Mouse (Mus musculus): ENCODE data around the gene Mindy4b-ps. TPM values are rescaled to one million over a fixed set of nuclear protein-coding genes. Genes with fewer than 3 reads are reported as not detected.

The Mindy4b-ps gene
- total and polyA plus RNA-seq, 2 experiments from 2014 or later: 0.05 to 0.15 TPM

DNA sequence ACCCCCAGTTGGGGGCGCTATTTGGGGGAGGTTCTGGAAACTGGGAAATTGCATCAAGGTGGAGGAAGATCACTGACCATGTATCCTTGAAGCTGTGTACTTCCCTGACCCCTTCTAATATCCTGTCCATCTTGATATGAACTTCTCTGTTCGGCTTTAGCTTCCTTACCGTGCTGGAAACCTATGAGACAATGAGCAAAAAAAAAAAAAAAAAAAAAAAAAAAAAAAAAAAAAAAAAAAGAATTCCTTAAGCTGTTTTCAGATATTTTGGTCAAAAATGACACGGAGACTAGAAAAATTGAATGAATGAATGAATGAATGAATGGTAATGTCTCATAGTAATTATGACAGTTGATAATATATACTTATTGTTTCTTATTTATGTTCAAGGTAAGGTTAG lies 35.6 kb downstream of the Mindy4b-ps start:
- H3K9me3 ChIP-seq (ENCODE audit: low read length): no peaks in the 10 kb centered on the region
- no peaks in the 10 kb centered on the region for H3K4me1 ChIP-seq (ENCODE audit: insufficient read depth)
- H3K36me3 ChIP-seq (ENCODE audit: insufficient read depth): no peaks in the 10 kb centered on the region
- no peak for ATAC-seq
- H3K27me3 ChIP-seq (ENCODE audit: insufficient read depth, low read length): no peaks in the 10 kb centered on the region
- TF ChIP-seq CTCF (IDR thresholded peaks at IDR 0.05; ENCODE audit: low read depth): no peak
- DNase-seq: no peak
- no peak overlapping the region for H3K4me2 ChIP-seq (ENCODE audit: low read depth)
- H3K9ac ChIP-seq: no peak overlapping the region
- H3K27ac ChIP-seq (ENCODE audit: low read depth, low read length): no peak overlapping the region
- 77% methylated on average over 4 of the region's 4 CpGs for WGBS
- H3K4me3 ChIP-seq (ENCODE audit: low read depth, low read length): no peak overlapping the region

DNA sequence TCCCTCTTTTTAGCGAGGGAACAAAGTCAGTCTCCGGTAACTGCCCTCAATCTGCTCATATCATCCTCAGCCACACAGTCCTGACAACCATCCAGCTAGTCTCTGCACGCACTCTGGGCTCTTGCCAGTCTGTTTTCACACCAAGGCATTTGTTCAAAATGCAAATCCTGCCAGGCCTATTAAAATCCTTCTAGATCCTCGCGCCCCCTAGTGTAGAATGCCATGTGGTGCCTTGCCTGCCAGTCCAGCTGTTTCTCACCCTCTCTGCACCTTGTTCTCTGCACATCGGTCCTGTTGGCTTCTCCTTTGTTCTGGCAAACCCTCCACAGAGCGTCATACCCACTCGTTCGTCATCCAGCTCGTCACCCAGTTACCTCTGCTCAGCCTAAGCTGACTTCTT lies 36.2 kb downstream of the Mindy4b-ps start:
- no peaks in the 10 kb centered on the region for H3K27me3 ChIP-seq (ENCODE audit: insufficient read depth, low read length)
- no peaks in the 10 kb centered on the region for H3K4me1 ChIP-seq (ENCODE audit: insufficient read depth)
- no peak overlapping the region for H3K9ac ChIP-seq
- DNase-seq (peak; percentile 82), ATAC-seq (peak; percentile 75)
- no peaks in the 10 kb centered on the region for H3K36me3 ChIP-seq (ENCODE audit: insufficient read depth)
- no peaks in the 10 kb centered on the region for H3K9me3 ChIP-seq (ENCODE audit: low read length)
- H3K4me2 ChIP-seq (ENCODE audit: low read depth): peak overlapping the region; percentile 6; the same call in 1 of the 2 replicates
- no peak overlapping the region for H3K27ac ChIP-seq (ENCODE audit: low read depth, low read length)
- no peak overlapping the region for H3K4me3 ChIP-seq (ENCODE audit: low read depth, low read length)
- peak; percentile 67 for TF ChIP-seq CTCF (IDR thresholded peaks at IDR 0.05; ENCODE audit: low read depth)
- 16% methylated on average over 10 of the region's 10 CpGs for WGBS

DNA sequence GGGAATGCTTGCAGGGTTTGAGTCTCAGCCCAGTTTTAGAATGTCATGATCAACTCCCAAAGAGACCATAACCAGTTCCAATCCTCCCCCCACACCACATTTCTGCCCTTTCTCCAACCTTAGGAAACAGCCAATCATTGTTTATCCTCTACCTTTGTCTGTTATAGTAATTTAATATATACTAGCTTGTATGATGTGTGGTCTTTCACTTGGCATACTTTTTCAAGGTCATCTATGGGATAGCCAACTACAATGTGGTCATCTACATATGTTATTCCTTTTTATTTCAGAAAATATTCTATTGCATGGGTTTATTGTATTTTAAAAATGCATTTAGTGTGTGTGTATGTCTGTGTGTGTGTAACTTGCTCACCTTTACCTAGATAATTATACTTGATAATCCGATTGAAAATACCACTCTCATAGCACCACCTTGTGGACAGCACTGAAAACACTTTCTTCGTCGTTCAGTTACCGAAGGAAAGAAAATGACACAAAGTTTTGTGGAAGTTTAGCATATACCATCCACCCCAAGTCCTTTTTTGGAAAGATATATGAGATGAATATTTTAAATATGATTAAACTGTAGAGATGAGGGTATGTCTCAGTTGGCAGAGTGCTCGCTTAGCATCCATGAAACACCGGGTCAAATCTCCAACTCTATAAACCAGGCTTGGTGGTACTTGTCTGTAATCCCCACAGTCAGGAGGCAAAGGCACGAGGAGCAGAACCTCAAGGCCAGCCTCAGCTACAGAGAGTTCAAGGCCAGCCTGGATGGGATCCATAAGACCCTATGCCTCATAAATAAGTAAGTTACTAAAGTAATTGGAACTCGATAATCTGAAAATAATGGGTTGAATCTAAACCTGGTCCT lies 37.7 kb downstream of the Mindy4b-ps start:
- Histone ChIP-seq H3K27me3 (ENCODE audit: insufficient read depth, low read length) (no peaks in the 10 kb centered on the region), H3K4me2 (ENCODE audit: low read depth) (no peak overlapping the region), H3K4me3 (ENCODE audit: low read depth, low read length) (no peak overlapping the region), H3K9me3 (ENCODE audit: low read length) (no peaks in the 10 kb centered on the region), H3K4me1 (ENCODE audit: insufficient read depth) (no peaks in the 10 kb centered on the region), H3K27ac (ENCODE audit: low read depth, low read length) (no peak overlapping the region), H3K9ac (no peak overlapping the region), H3K36me3 (ENCODE audit: insufficient read depth) (no peaks in the 10 kb centered on the region)
- ATAC-seq (0 out of 2 replicates have a peak, but pooled peaks have one; percentile 42), DNase-seq (peak; percentile 64)
- 36% methylated on average over 8 of the region's 8 CpGs for WGBS
- peak; percentile 74 for TF ChIP-seq CTCF (IDR thresholded peaks at IDR 0.05; ENCODE audit: low read depth)

DNA sequence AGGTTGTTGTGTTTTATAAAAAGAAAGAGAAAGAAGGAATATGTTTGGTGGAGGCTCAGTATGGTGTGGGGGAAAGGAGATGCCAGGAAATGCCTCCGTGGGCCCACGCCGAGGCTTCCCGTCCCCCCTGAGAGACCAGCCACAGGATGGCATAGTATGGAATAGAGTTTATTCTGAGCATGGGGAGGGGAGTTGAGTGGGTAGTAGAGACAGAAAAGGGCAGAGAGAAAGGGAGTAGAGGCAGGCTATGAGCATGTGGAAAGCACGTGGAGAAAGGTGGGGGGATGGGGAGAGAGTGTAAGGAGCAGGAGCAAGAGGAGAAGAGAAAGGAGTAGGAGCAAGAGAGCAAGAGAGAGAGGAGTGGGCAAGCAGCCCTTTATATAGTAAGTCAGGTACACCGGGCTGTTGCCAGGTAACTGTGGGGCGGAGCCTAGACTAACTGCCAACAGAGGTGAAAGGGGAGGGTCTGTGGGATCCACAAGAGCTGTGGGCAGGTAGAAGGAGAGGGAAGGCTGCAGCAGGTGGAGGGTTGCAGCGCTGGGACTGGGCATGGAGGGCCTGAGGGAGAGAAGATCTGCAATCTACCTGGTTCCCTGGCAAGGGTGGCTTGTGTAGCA lies 38.4 kb downstream of the Mindy4b-ps start:
- Histone ChIP-seq H3K27ac (ENCODE audit: low read depth, low read length) (no peak overlapping the region), H3K27me3 (ENCODE audit: insufficient read depth, low read length) (no peaks in the 10 kb centered on the region), H3K9ac (no peak overlapping the region), H3K4me2 (ENCODE audit: low read depth) (no peak overlapping the region), H3K4me3 (ENCODE audit: low read depth, low read length) (no peak overlapping the region), H3K9me3 (ENCODE audit: low read length) (no peaks in the 10 kb centered on the region), H3K36me3 (ENCODE audit: insufficient read depth) (no peaks in the 10 kb centered on the region), H3K4me1 (ENCODE audit: insufficient read depth) (no peaks in the 10 kb centered on the region)
- 58% methylated on average over 8 of the region's 8 CpGs for WGBS
- ATAC-seq: peak; percentile 36; the same call in 1 of the 2 replicates
- TF ChIP-seq CTCF (IDR thresholded peaks at IDR 0.05; ENCODE audit: low read depth): no peak
- DNase-seq: no peak

DNA sequence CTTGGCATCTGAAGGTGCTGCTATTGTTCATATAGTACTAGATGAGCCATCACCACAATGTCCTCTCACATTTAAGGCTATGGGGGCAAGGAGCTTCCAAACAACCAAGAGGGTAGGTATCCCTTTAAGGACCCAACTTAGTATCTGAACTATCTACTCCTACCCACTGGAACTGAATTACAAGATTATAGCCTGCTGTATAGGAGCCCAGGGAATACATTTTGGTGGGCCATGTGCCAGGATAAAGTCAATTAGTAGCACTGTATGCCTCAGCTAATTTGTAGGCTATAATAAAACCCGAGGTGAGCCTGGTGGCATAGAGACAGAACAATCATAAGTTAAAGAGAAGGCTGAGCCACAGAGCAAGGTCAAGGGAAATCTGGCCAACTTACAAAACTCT lies 65.7 kb downstream of the Mindy4b-ps start:
- DNase-seq (no peak), ATAC-seq (no peak)
- TF ChIP-seq CTCF (IDR thresholded peaks at IDR 0.05; ENCODE audit: low read depth): no peak
- no peak overlapping the region for H3K4me3 ChIP-seq (ENCODE audit: low read depth, low read length)
- H3K4me1 ChIP-seq (ENCODE audit: insufficient read depth): no peaks in the 10 kb centered on the region
- WGBS: 53% methylated on average over 1 of the region's 1 CpGs
- H3K9me3 ChIP-seq (ENCODE audit: low read length): no peaks in the 10 kb centered on the region
- H3K27me3 ChIP-seq (ENCODE audit: insufficient read depth, low read length): no peaks in the 10 kb centered on the region
- H3K27ac ChIP-seq (ENCODE audit: low read depth, low read length): no peak overlapping the region
- H3K4me2 ChIP-seq (ENCODE audit: low read depth): no peak overlapping the region
- H3K36me3 ChIP-seq (ENCODE audit: insufficient read depth): no peaks in the 10 kb centered on the region
- H3K9ac ChIP-seq: no peak overlapping the region

DNA sequence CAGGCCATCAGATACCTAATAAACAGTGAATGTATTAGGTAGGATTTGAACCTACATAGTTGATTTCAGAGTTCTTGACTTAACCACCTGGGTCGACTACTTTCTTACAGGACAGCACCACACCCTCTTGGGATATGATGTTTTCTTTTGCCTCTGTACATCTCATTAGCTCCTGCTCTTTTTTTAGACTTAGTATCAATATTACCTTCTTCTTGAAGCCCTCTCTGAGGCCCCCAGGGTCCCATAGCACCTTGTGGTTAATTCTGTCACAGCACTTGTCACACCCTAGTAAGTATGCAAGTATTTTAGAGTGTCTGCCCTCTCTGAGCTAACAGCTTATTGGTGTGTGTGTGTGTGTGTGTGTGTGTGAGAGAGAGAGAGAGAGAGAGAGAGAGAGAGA lies 66.3 kb downstream of the Mindy4b-ps start:
- no peak overlapping the region for H3K4me3 ChIP-seq (ENCODE audit: low read depth, low read length)
- H3K27me3 ChIP-seq (ENCODE audit: insufficient read depth, low read length): no peaks in the 10 kb centered on the region
- H3K27ac ChIP-seq (ENCODE audit: low read depth, low read length): no peak overlapping the region
- H3K9me3 ChIP-seq (ENCODE audit: low read length): no peaks in the 10 kb centered on the region
- DNase-seq (no peak), ATAC-seq (no peak)
- no peak for TF ChIP-seq CTCF (IDR thresholded peaks at IDR 0.05; ENCODE audit: low read depth)
- H3K4me2 ChIP-seq (ENCODE audit: low read depth): no peak overlapping the region
- H3K9ac ChIP-seq: no peak overlapping the region
- no peaks in the 10 kb centered on the region for H3K36me3 ChIP-seq (ENCODE audit: insufficient read depth)
- no peaks in the 10 kb centered on the region for H3K4me1 ChIP-seq (ENCODE audit: insufficient read depth)
- 92% methylated on average over 1 of the region's 1 CpGs for WGBS

DNA sequence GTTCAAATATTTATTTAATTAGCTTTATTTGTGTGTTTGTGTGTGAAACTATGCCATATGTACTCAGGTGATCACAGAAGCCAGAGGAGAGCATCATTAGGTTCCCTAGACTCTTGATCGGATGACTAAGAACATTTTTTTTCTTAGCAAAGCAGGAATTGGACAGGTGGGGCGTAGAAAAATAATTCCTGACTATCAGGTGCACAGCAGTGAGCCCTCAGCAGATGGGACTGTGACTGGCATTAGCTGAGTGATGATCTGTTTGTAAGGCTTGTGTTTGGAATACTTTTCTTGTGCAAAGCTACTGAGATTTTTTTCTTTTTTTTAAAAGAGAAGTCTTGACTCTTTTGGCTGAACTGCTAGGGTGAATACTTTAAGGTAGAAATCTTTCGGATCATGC lies 67.8 kb downstream of the Mindy4b-ps start:
- DNase-seq (no peak), ATAC-seq (no peak)
- H3K4me3 ChIP-seq (ENCODE audit: low read depth, low read length): no peak overlapping the region
- TF ChIP-seq CTCF (IDR thresholded peaks at IDR 0.05; ENCODE audit: low read depth): no peak
- H3K4me1 ChIP-seq (ENCODE audit: insufficient read depth): no peaks in the 10 kb centered on the region
- 91% methylated on average over 3 of the region's 3 CpGs for WGBS
- no peaks in the 10 kb centered on the region for H3K9me3 ChIP-seq (ENCODE audit: low read length)
- H3K36me3 ChIP-seq (ENCODE audit: insufficient read depth): no peaks in the 10 kb centered on the region
- no peaks in the 10 kb centered on the region for H3K27me3 ChIP-seq (ENCODE audit: insufficient read depth, low read length)
- no peak overlapping the region for H3K9ac ChIP-seq
- H3K27ac ChIP-seq (ENCODE audit: low read depth, low read length): no peak overlapping the region
- no peak overlapping the region for H3K4me2 ChIP-seq (ENCODE audit: low read depth)

Data from forebrain, postnatal 0 days (tissue).